In genomic region chr11:117240861-117241738, GRCm38 (mm10) we compare ENCODE assay signal across 20 mouse cellular contexts. TPM values are rescaled to one million over a fixed set of nuclear protein-coding genes. Genes with fewer than 3 reads are reported as not detected.
DNase-seq lines count a peak whose midpoint lies in the region; ATAC-seq lines count a peak whose summit lies in the region.
"Had no signal": no experiment of that assay in that cellular context is flagged by ENCODE, and none has a peak within 500 bp of the region (broad histone marks: within the 10 kb centered on the region; RNA-seq: fewer than 3 reads in every experiment).

No protein-coding gene starts in this region.

- ATAC-seq in lung, embryonic 15.5 days (ENCODE audit: borderline replicate concordance, extremely low read depth, low FRiP score, low TSS enrichment) = peak; percentile 88
- peak; percentile 20 for ATAC-seq in activated CD4-positive, CD25-positive, alpha-beta regulatory T cell, adult 4 months
- ATAC-seq: forebrain, postnatal 0 days; intestine, embryonic 15.5 days; Patski had no signal

- H3K9me3 ChIP-seq in heart, embryonic 10.5 days = no peaks in the 10 kb centered on the region
- no peaks in the 10 kb centered on the region for H3K9me3 ChIP-seq in lung, embryonic 15.5 days
- H3K9me3 ChIP-seq: embryonic facial prominence, embryonic 12.5 days; hindbrain, embryonic 13.5 days; intestine, embryonic 15.5 days; kidney, embryonic 15.5 days had no signal

- peaks cover 6% of the 10 kb centered on the region; the same call in 1 of the 2 replicates for H3K36me3 ChIP-seq in heart, embryonic 10.5 days
- no peaks in the 10 kb centered on the region for H3K36me3 ChIP-seq in lung, embryonic 15.5 days
- H3K36me3 ChIP-seq: hindbrain, embryonic 13.5 days; intestine, embryonic 15.5 days; kidney, embryonic 15.5 days had no signal

- H3K4me3 ChIP-seq in heart, embryonic 10.5 days = no peak overlapping the region
- no peak overlapping the region for H3K4me3 ChIP-seq in lung, embryonic 15.5 days
- H3K4me3 ChIP-seq: embryonic facial prominence, embryonic 12.5 days; heart, adult 2 months; hindbrain, embryonic 13.5 days; intestine, embryonic 15.5 days; kidney, embryonic 15.5 days had no signal

- DNase-seq in heart, adult 11 months = peak; percentile 90
- no peak for DNase-seq in heart, embryonic 10.5 days (ENCODE audit: low spot score)
- no peak for DNase-seq in lung, adult 18-20 months
- peak; percentile 62 for DNase-seq in CD4-positive helper T cell, adult 2 months (ENCODE audit: low read depth, low spot score)
- DNase-seq in embryo, embryonic 10.5 days (ENCODE audit: low spot score) = no peak
- no peak for DNase-seq in c-Kit-positive CD71-positive TER-119-positive erythroid progenitor cells, embryonic 14.5 days (ENCODE audit: low spot score)
- DNase-seq: cerebellum, adult 11 months; forebrain, postnatal 0 days; heart, adult 2 months; midbrain, embryonic 14.5 days; right cerebral cortex, postnatal 4 days; thymus, postnatal 36 days had no signal

- H3K27ac ChIP-seq in heart, embryonic 10.5 days = no peak overlapping the region
- peak overlapping the region; percentile 44 for H3K27ac ChIP-seq in lung, embryonic 15.5 days
- H3K27ac ChIP-seq: embryonic facial prominence, embryonic 12.5 days; heart, adult 2 months; hindbrain, embryonic 13.5 days; intestine, embryonic 15.5 days; kidney, embryonic 15.5 days had no signal

- no peak overlapping the region for H3K9ac ChIP-seq in lung, embryonic 15.5 days
- H3K9ac ChIP-seq: embryonic facial prominence, embryonic 12.5 days; forebrain, postnatal 0 days; hindbrain, embryonic 13.5 days; intestine, embryonic 15.5 days; kidney, embryonic 15.5 days had no signal

- H3K4me2 ChIP-seq in lung, embryonic 15.5 days = no peak overlapping the region
- H3K4me2 ChIP-seq: embryonic facial prominence, embryonic 12.5 days; hindbrain, embryonic 13.5 days; intestine, embryonic 15.5 days; kidney, embryonic 15.5 days; liver, embryonic 11.5 days had no signal

- 70% methylated on average over 11 of the region's 11 CpGs for WGBS in heart, embryonic 10.5 days
- 51% methylated on average over 11 of the region's 11 CpGs for WGBS in lung, embryonic 15.5 days

- H3K27me3 ChIP-seq in heart, embryonic 10.5 days (ENCODE audit: insufficient read depth, poor library complexity, severe bottlenecking) = 0 out of 2 replicates have a peak, but pooled peaks cover 3% of the 10 kb centered on the region
- no peaks in the 10 kb centered on the region for H3K27me3 ChIP-seq in lung, embryonic 15.5 days
- H3K27me3 ChIP-seq: embryonic facial prominence, embryonic 12.5 days; intestine, embryonic 15.5 days; kidney, embryonic 15.5 days; Patski had no signal

- H3K4me1 ChIP-seq in heart, embryonic 10.5 days = peaks cover 9% of the 10 kb centered on the region
- peaks cover 37% of the 10 kb centered on the region for H3K4me1 ChIP-seq in lung, embryonic 15.5 days

RNA-seq across cellular contexts. Expression of gene Sept9, which starts 41.6 kb away (rescaled TPM):
- 148 and 164 TPM in 2 replicates for polyA plus RNA-seq in heart, embryonic 10.5 days (2016; fragmentation: Nextera tagmentation; extraction: Ambion mirVana)
- polyA plus RNA-seq in lung, embryonic 15.5 days (2015; fragmentation: Nextera tagmentation; extraction: Ambion mirVana) = 141 and 145 TPM in 2 replicates
- 100 to 1,000 TPM; 265 to 345 TPM for polyA plus RNA-seq in activated CD4-positive, CD25-positive, alpha-beta regulatory T cell, adult 4 months (2017; shearing (Covaris generic))

Comparison
In these comparisons a context has a peak if more than half of its experiments do, and no peak if none do; other contexts are left out.
1. DNase-seq: peak in heart, adult 11 months (single experiment) and CD4-positive helper T cell, adult 2 months (single experiment); none in heart, embryonic 10.5 days (single experiment), lung, adult 18-20 months (0 of 2), embryo, embryonic 10.5 days (single experiment) and c-Kit-positive CD71-positive TER-119-positive erythroid progenitor cells, embryonic 14.5 days (single experiment).